Mouse (Mus musculus): ENCODE data around the gene Zswim8.
"Not testable (repeated sequence)": the region's sequence is repeated elsewhere in the genome, so short reads cannot be mapped to it uniquely, and the experiment has no call there.

Gene Zswim8

GRCm38 (mm10) chr14:20693589-20694101 is 13.7 kb upstream of the Zswim8 start:
- DNase-seq (ENCODE audit: low read depth, low spot score) = no peak

- no peak for DNase-seq (ENCODE audit: low read depth, low spot score)
These were observed 13.0 kb upstream of the Zswim8 start for GRCm38 (mm10) chr14:20694185-20694883.

GRCm38 (mm10) chr14:20694884-20695760 is 12.2 kb upstream of the Zswim8 start, which contains the start of gene Fut11:
Gene Fut11, plus strand, starts transcription at chr14:20694968.
- DNase-seq (ENCODE audit: low read depth, low spot score) = peak; percentile 67

GRCm38 (mm10) chr14:20695761-20696520 is 11.4 kb upstream of the Zswim8 start:
- no peak for DNase-seq (ENCODE audit: low read depth, low spot score)

GRCm38 (mm10) chr14:20696986-20697385 is 10.4 kb upstream of the Zswim8 start:
- DNase-seq (ENCODE audit: low read depth, low spot score) = peak; percentile 14

GRCm38 (mm10) chr14:20698515-20698914 is 8.8 kb upstream of the Zswim8 start:
- DNase-seq (ENCODE audit: low read depth, low spot score) = no peak

- no peak for DNase-seq (ENCODE audit: low read depth, low spot score)
These were observed 7.0 kb upstream of the Zswim8 start for GRCm38 (mm10) chr14:20700362-20700761.

- no peak for DNase-seq (ENCODE audit: low read depth, low spot score)
These were observed 5.8 kb upstream of the Zswim8 start for GRCm38 (mm10) chr14:20701554-20701953.

- DNase-seq (ENCODE audit: low read depth, low spot score) = no peak
These were observed 5.1 kb upstream of the Zswim8 start for GRCm38 (mm10) chr14:20702096-20702740.

GRCm38 (mm10) chr14:20702741-20703381 is 4.5 kb upstream of the Zswim8 start, which contains the start of gene Chchd1:
Gene Chchd1, plus strand, starts transcription at chr14:20703006.
- DNase-seq (ENCODE audit: low read depth, low spot score) = no peak

GRCm38 (mm10) chr14:20703461-20703860 is 3.9 kb upstream of the Zswim8 start:
- not testable (repeated sequence) for DNase-seq (ENCODE audit: low read depth, low spot score)

GRCm38 (mm10) chr14:20708239-20708638 is 887 bp downstream of the Zswim8 start:
- no peak for DNase-seq (ENCODE audit: low read depth, low spot score)

GRCm38 (mm10) chr14:20713832-20714231 is 6.5 kb downstream of the Zswim8 start:
- DNase-seq (ENCODE audit: low read depth, low spot score) = no peak

GRCm38 (mm10) chr14:20718443-20718842 is 11.1 kb downstream of the Zswim8 start:
- DNase-seq (ENCODE audit: low read depth, low spot score) = no peak

- no peak for DNase-seq (ENCODE audit: low read depth, low spot score)
These were observed 12.4 kb downstream of the Zswim8 start for GRCm38 (mm10) chr14:20719767-20720166.

GRCm38 (mm10) chr14:20721371-20721770 is 14.0 kb downstream of the Zswim8 start:
- no peak for DNase-seq (ENCODE audit: low read depth, low spot score)

- DNase-seq (ENCODE audit: low read depth, low spot score) = no peak
These were observed 15.7 kb downstream of the Zswim8 start for GRCm38 (mm10) chr14:20723006-20723405.

- DNase-seq (ENCODE audit: low read depth, low spot score) = no peak
These were observed 16.7 kb downstream of the Zswim8 start for GRCm38 (mm10) chr14:20724043-20724442.

GRCm38 (mm10) chr14:20725660-20726339 is 18.4 kb downstream of the Zswim8 start:
- DNase-seq (ENCODE audit: low read depth, low spot score) = no peak

GRCm38 (mm10) chr14:20729871-20730270 is 22.5 kb downstream of the Zswim8 start:
- DNase-seq (ENCODE audit: low read depth, low spot score) = no peak
